Comparison of ENCODE assay signal across 8 mouse cellular contexts in the genomic region with DNA sequence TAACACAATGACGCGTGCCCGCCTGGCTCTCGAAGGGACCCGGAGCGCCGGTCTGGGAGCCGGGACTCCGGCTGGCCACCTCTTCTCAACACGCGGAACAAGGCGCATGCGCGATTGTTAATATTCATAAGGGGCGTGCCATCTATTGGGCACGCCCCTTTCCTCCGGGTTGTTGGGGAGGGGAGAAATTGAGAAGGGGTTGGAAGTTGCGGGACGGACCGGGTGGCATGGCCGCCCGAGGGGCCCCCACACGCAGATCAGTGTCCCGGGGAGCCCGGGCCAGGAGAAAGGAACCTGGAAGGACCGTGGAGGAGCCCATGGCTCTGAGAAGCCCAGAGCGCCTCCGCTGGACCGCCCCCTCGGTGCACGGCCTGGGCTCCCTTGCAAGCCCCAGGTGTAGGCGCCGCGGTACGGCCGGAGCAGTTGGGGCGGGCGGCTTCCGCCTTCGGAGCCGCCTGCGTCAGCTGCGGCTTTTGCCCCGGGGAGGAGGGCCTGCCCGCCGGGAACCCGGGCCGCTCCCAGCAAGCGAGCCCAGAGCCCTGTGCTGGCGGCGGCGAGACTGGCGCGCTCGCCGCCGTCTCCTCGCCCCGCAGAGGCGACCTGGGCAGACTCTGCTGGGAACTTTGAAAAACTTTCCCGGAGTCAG. TPM values are rescaled to one million over a fixed set of nuclear protein-coding genes. Genes with fewer than 3 reads are reported as not detected.
DNase-seq lines count a peak whose midpoint lies in the region; ATAC-seq and TF ChIP-seq lines count a peak whose summit lies in the region.

No protein-coding gene starts in this region.

- peak; percentile 35; the same call in 1 of the 2 replicates for TF ChIP-seq POLR2A in brain, embryonic 14.5 days (IDR thresholded peaks at IDR 0.05; ENCODE audit: borderline replicate concordance, extremely low read depth, insufficient read depth, insufficient read length, poor library complexity, severe bottlenecking)
- peak; percentile 28; the same call in 1 of the 2 replicates for TF ChIP-seq POLR2A in spleen, adult 2 months (IDR thresholded peaks at IDR 0.05; ENCODE audit: low read depth, low read length)

- TF ChIP-seq CTCF in brain, embryonic 14.5 days (IDR thresholded peaks at IDR 0.05; ENCODE audit: borderline replicate concordance, extremely low read depth, insufficient read depth, insufficient read length) = no peak
- no peak for TF ChIP-seq CTCF in kidney, postnatal 0 days (IDR thresholded peaks at IDR 0.05; ENCODE audit: low read depth)
- TF ChIP-seq CTCF in midbrain, postnatal 0 days (IDR thresholded peaks at IDR 0.05) = no peak
- no peak for TF ChIP-seq CTCF in spleen, adult 2 months (IDR thresholded peaks at IDR 0.05; ENCODE audit: extremely low read depth, insufficient read depth, insufficient read length, insufficient replicate concordance)

- peak overlapping the region; percentile 83 for H3K9ac ChIP-seq in heart, embryonic 14.5 days (ENCODE audit: low read length)
- peak overlapping the region; percentile 82 for H3K9ac ChIP-seq in kidney, postnatal 0 days (ENCODE audit: low read depth, low read length)
- H3K9ac ChIP-seq in midbrain, postnatal 0 days (replicated peaks; ENCODE audit: low read length, poor library complexity, severe bottlenecking) = peak overlapping the region; percentile 62

- peak overlapping the region; percentile 67 to 70 for H3K4me3 ChIP-seq in heart, embryonic 14.5 days (ENCODE audit: control insufficient read depth in 1 of 2, insufficient read depth in 1 of 2, low read depth in 1 of 2, low read length in 2 of 2)
- H3K4me3 ChIP-seq in kidney, postnatal 0 days (replicated peaks; ENCODE audit: low read depth, low read length) = peak overlapping the region; percentile 58
- H3K4me3 ChIP-seq in midbrain, postnatal 0 days (ENCODE audit: low read depth, low read length) = peak overlapping the region; percentile 64
- H3K4me3 ChIP-seq in spleen, adult 2 months (ENCODE audit: extremely low read depth, insufficient read depth, insufficient read length) = peak overlapping the region; percentile 52

- H3K4me2 ChIP-seq in heart, embryonic 14.5 days (ENCODE audit: low read length) = peak overlapping the region; percentile 85
- H3K4me2 ChIP-seq in kidney, postnatal 0 days (ENCODE audit: low read length) = peak overlapping the region; percentile 77
- H3K4me2 ChIP-seq in midbrain, postnatal 0 days (ENCODE audit: low read depth, low read length, poor library complexity, severe bottlenecking) = peak overlapping the region; percentile 99

- peak overlapping the region; percentile 93 to 96 for H3K27ac ChIP-seq in heart, embryonic 14.5 days (replicated peaks in 1 of 2; ENCODE audit: control insufficient read depth in 1 of 2, insufficient read depth in 1 of 2, low read depth in 2 of 2, low read length in 2 of 2)
- H3K27ac ChIP-seq in kidney, postnatal 0 days = peak overlapping the region; percentile 98
- peak overlapping the region; percentile 71 for H3K27ac ChIP-seq in midbrain, postnatal 0 days (ENCODE audit: low read depth, low read length)
- H3K27ac ChIP-seq in spleen, adult 2 months (ENCODE audit: insufficient read depth, low read length) = peak overlapping the region; percentile 80

- no peaks in the 10 kb centered on the region for H3K27me3 ChIP-seq in heart, embryonic 14.5 days (ENCODE audit: control insufficient read depth, insufficient read depth, low read length)
- no peaks in the 10 kb centered on the region for H3K27me3 ChIP-seq in kidney, postnatal 0 days (ENCODE audit: insufficient read depth, low read length)
- H3K27me3 ChIP-seq in midbrain, postnatal 0 days (ENCODE audit: insufficient read depth, low read length) = no peaks in the 10 kb centered on the region
- peaks cover 19% of the 10 kb centered on the region for H3K27me3 ChIP-seq in spleen, adult 2 months (ENCODE audit: control insufficient read depth, insufficient read depth, low read length)

- no peaks in the 10 kb centered on the region for H3K36me3 ChIP-seq in heart, embryonic 14.5 days (ENCODE audit: control insufficient read depth, insufficient read depth, low read length)
- no peaks in the 10 kb centered on the region for H3K36me3 ChIP-seq in kidney, postnatal 0 days (ENCODE audit: insufficient read depth, low read length)
- no peaks in the 10 kb centered on the region for H3K36me3 ChIP-seq in midbrain, postnatal 0 days (ENCODE audit: insufficient read depth, low read length)
- H3K36me3 ChIP-seq in spleen, adult 2 months (ENCODE audit: control insufficient read depth, insufficient read depth, low read length) = no peaks in the 10 kb centered on the region

- DNase-seq in 3134 (ENCODE audit: extremely low read depth, insufficient read length, low spot score) (peak; percentile 93), liver (peak; percentile 84)
- peak; percentile 96 for DNase-seq in brain, embryonic 14.5 days (ENCODE audit: low read depth)
- peak; percentile 84 for DNase-seq in fibroblast of lung, adult 2 months (ENCODE audit: low read depth)
- peak; percentile 97 for DNase-seq in kidney, postnatal 0 days (ENCODE audit: low spot score)
- DNase-seq in midbrain, postnatal 0 days (ENCODE audit: low spot score) = peak; percentile 97
- peak; percentile 9 to 34 for DNase-seq in spleen, adult 2 months (ENCODE audit: low read depth in 1 of 2, low spot score in 2 of 2)

- no peaks in the 10 kb centered on the region for H3K9me3 ChIP-seq in heart, embryonic 14.5 days (ENCODE audit: control insufficient read depth, low read length)
- no peaks in the 10 kb centered on the region for H3K9me3 ChIP-seq in kidney, postnatal 0 days (replicated peaks; ENCODE audit: low read length)
- no peaks in the 10 kb centered on the region for H3K9me3 ChIP-seq in midbrain, postnatal 0 days (ENCODE audit: low read length)

- H3K4me1 ChIP-seq in heart, embryonic 14.5 days (ENCODE audit: control insufficient read depth in 2 of 2, insufficient read depth in 2 of 2, low read length in 2 of 2) = peaks cover 8 to 22% of the 10 kb centered on the region in 2 experiments
- H3K4me1 ChIP-seq in kidney, postnatal 0 days (replicated peaks; ENCODE audit: insufficient read depth, low read length) = peaks cover 5% of the 10 kb centered on the region; the same call in 1 of the 2 replicates
- no peaks in the 10 kb centered on the region; the same call in 1 of the 2 replicates for H3K4me1 ChIP-seq in midbrain, postnatal 0 days (ENCODE audit: insufficient read depth, low read length)
- H3K4me1 ChIP-seq in spleen, adult 2 months (ENCODE audit: control insufficient read depth, insufficient read depth, insufficient read length) = no peaks in the 10 kb centered on the region; the same call in none of the 2 replicates

- peak; percentile 81 for ATAC-seq in heart, embryonic 14.5 days (ENCODE audit: insufficient number of reproducible peaks, insufficient read depth, low FRiP score, low read depth)
- ATAC-seq in kidney, postnatal 0 days (replicated peaks; ENCODE audit: low FRiP score, low read depth) = peak; percentile 87
- peak; percentile 71 for ATAC-seq in midbrain, postnatal 0 days (ENCODE audit: low FRiP score)

- under 1% methylated on average over 51 of the region's 61 CpGs for WGBS in heart, embryonic 14.5 days
- WGBS in kidney, postnatal 0 days = under 1% methylated on average over 61 of the region's 61 CpGs
- WGBS in midbrain, postnatal 0 days = under 1% methylated on average over 52 of the region's 61 CpGs
- WGBS in spleen, adult 2 months = 1% methylated on average over 61 of the region's 61 CpGs

RNA-seq across cellular contexts. Expression of gene Jag1, which starts 0.4 kb away (rescaled TPM):
- 3.6 and 13.0 TPM in 2 replicates for polyA plus RNA-seq in brain, embryonic 14.5 days (2012; rRNA removed)
- 12.8 and 15.7 TPM in 2 replicates for polyA plus RNA-seq in heart, embryonic 14.5 days (2014; fragmentation: Nextera tagmentation; extraction: Ambion mirVana)
- 44.6 and 47.6 TPM in 2 replicates for polyA plus RNA-seq in kidney, postnatal 0 days (2015; fragmentation: Nextera tagmentation; extraction: Ambion mirVana)
- 8.7 and 10.1 TPM in 2 replicates for total RNA-seq in midbrain, postnatal 0 days (2014; rRNA removed)
- polyA plus RNA-seq in midbrain, postnatal 0 days (2015; fragmentation: Nextera tagmentation; extraction: Ambion mirVana) = 4.3 and 4.4 TPM in 2 replicates
- 4.3 and 4.6 TPM in 2 replicates for polyA plus RNA-seq in spleen, adult 2 months (2012; rRNA removed)

Comparison
In these comparisons a context has a peak if more than half of its experiments do, and no peak if none do; other contexts are left out.
1. Peak in every context shown above with its lines: DNase-seq, ATAC-seq, H3K4me3 ChIP-seq and H3K27ac ChIP-seq.
2. DNase-seq: peak in every context shown above with its lines; median percentile 97 in kidney, postnatal 0 days; 97 in midbrain, postnatal 0 days; 96 in brain, embryonic 14.5 days; 93 in 3134; 84 in fibroblast of lung, adult 2 months; 84 in liver; 22 in spleen, adult 2 months.